In the genomic region with DNA sequence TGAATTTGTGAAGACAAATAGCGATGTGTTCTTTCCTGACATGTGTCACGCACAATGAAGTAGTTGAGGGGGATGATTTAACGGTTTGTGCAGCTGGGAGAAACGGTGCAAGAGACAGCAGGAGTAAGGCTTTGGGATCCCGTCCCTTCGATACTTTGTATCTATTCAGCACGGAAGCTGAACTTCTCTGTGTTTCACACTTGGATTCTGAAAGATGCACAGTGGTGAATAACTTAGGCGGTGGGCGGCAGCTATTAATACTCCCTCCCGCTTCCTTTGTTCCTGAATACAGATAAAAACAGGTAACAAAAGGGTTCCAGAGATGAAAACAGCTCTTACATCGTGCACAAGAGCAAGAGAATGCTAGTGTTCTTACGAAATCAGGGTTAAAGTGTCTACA, we compare ENCODE assay signal across 18 mouse cellular contexts.
DNase-seq lines count a peak whose midpoint lies in the region; ATAC-seq and TF ChIP-seq lines count a peak whose summit lies in the region.
"Had no signal": no experiment of that assay in that cellular context is flagged by ENCODE, and none has a peak within 500 bp of the region (broad histone marks: within the 10 kb centered on the region; RNA-seq: fewer than 3 reads in every experiment).

No protein-coding gene starts in this region.

- TF ChIP-seq POLR2A in olfactory bulb, adult 2 months (IDR thresholded peaks at IDR 0.05; ENCODE audit: insufficient read depth, low read depth, low read length), result no peak

- peak overlapping the region; percentile 34; the same call in 1 of the 2 replicates for H3K27ac ChIP-seq in heart, embryonic 12.5 days (ENCODE audit: poor library complexity, severe bottlenecking)
- H3K27ac ChIP-seq in olfactory bulb, adult 2 months (ENCODE audit: insufficient read depth, low read depth, low read length), result peak overlapping the region; percentile 9
- H3K27ac ChIP-seq: embryonic facial prominence, embryonic 12.5 days; forebrain, embryonic 12.5 days; hindbrain, embryonic 13.5 days; hindbrain, postnatal 0 days had no signal

- 67% methylated on average over 12 of the region's 12 CpGs for WGBS in heart, embryonic 12.5 days
- 42% methylated on average over 12 of the region's 12 CpGs for WGBS in olfactory bulb, adult 2 months

- H3K4me1 ChIP-seq in heart, embryonic 12.5 days (replicated peaks), result peaks cover 19% of the 10 kb centered on the region
- H3K4me1 ChIP-seq in olfactory bulb, adult 2 months (ENCODE audit: control insufficient read depth, insufficient read depth, low read length), result peaks cover 16% of the 10 kb centered on the region

- no peaks in the 10 kb centered on the region for H3K27me3 ChIP-seq in heart, embryonic 12.5 days (replicated peaks)
- H3K27me3 ChIP-seq: embryonic facial prominence, embryonic 12.5 days; forebrain, embryonic 12.5 days; hindbrain, embryonic 13.5 days had no signal

- TF ChIP-seq CTCF in olfactory bulb, adult 2 months (IDR thresholded peaks at IDR 0.05; ENCODE audit: insufficient read depth, low read depth, low read length), result no peak

- ATAC-seq in frontal cortex, adult (ENCODE audit: low TSS enrichment), result 0 out of 2 replicates have a peak, but pooled peaks have one; percentile 16
- ATAC-seq in heart, embryonic 12.5 days (ENCODE audit: insufficient number of reproducible peaks, low FRiP score), result no peak
- ATAC-seq: forebrain, embryonic 16.5 days; hindbrain, postnatal 0 days had no signal

- no peak overlapping the region for H3K4me3 ChIP-seq in heart, embryonic 12.5 days
- H3K4me3 ChIP-seq in olfactory bulb, adult 2 months (ENCODE audit: insufficient read depth, low read depth, low read length), result no peak overlapping the region
- H3K4me3 ChIP-seq: embryonic facial prominence, embryonic 12.5 days; forebrain, embryonic 12.5 days; hindbrain, embryonic 13.5 days had no signal

- H3K36me3 ChIP-seq in heart, embryonic 12.5 days, result no peaks in the 10 kb centered on the region
- H3K36me3 ChIP-seq: embryonic facial prominence, embryonic 12.5 days; forebrain, embryonic 12.5 days; hindbrain, embryonic 13.5 days had no signal

- no peak overlapping the region for H3K4me2 ChIP-seq in heart, embryonic 12.5 days
- H3K4me2 ChIP-seq: embryonic facial prominence, embryonic 12.5 days; forebrain, embryonic 12.5 days; hindbrain, embryonic 13.5 days had no signal

- no peak overlapping the region for H3K9ac ChIP-seq in heart, embryonic 12.5 days
- H3K9ac ChIP-seq: embryonic facial prominence, embryonic 12.5 days; forebrain, embryonic 12.5 days; hindbrain, embryonic 13.5 days had no signal

- H3K9me3 ChIP-seq in heart, embryonic 12.5 days (replicated peaks), result no peaks in the 10 kb centered on the region
- H3K9me3 ChIP-seq: embryonic facial prominence, embryonic 12.5 days; forebrain, embryonic 12.5 days; hindbrain, embryonic 13.5 days had no signal

- DNase-seq in frontal cortex, postnatal 36 days (ENCODE audit: low spot score in 2 of 2), result no peak
- no peak for DNase-seq in heart, adult 8-10 months (ENCODE audit: low spot score)
- peak; percentile 46 for DNase-seq in right cerebral cortex, adult 18-20 months
- DNase-seq in right cerebral cortex, postnatal 14 days, result no peak
- DNase-seq: adrenal gland, postnatal 10 days; cerebellum, adult 11-12 months; cerebellum, adult 9-10 months; cerebellum, postnatal 25 days; gastrocnemius, postnatal 36 days; heart, adult 18-20 months had no signal
